Mouse (Mus musculus): Measurements from ENCODE around the gene Upf3b. TPM values are rescaled to one million over a fixed set of nuclear protein-coding genes. Genes with fewer than 3 reads are reported as not detected.

Upf3b gene
- polyA plus RNA-seq, 1 experiment, result 20.0 TPM

- no peaks in the 10 kb centered on the region for H3K4me1 ChIP-seq (ENCODE audit: control insufficient read depth, insufficient read depth, low read length)
- H3K27ac ChIP-seq (ENCODE audit: insufficient read depth, low read length), result no peak overlapping the region
- no peak for TF ChIP-seq POLR2A (IDR thresholded peaks at IDR 0.05; ENCODE audit: extremely low read depth, insufficient read depth, low read length)
- no peak for TF ChIP-seq CTCF (IDR thresholded peaks at IDR 0.05; ENCODE audit: extremely low read depth, insufficient read depth, low read length)
- H3K4me3 ChIP-seq (ENCODE audit: insufficient read depth, low read length), result no peak overlapping the region
Observed at GRCm38 (mm10) chrX:37110881-37111193, 715 bp upstream of the Upf3b start.

DNA sequence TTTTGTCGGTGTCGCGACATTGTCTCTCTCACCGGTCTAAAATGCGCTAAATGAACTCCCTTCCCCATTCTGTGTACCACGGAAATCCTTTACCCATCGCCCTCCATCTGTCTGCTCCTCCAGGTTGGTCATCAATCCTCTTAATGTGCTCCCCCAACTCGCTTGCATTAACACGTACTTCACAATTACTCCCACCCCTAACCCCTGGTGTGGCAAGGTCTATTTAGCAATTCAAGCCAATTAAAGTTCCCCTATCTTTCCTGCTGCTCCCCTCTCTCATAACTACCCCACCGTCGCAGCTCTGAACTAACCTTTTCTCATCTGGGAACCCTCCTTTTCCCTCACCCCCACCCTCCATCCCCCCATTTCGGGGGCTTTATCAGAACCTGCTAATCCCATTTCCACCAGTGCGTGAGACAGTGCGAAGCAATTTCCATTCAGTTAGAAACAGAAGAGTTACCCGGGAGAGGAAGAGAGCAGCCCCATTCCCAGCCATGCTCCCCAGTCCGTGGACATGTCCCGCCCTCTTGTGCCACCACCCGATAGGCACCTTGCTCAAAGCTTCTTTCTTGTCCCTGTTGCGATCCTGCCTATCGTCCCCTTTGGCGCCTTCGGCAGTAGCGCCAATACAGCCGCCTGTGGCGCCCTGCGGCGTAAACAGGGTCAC is 463 bp downstream of the Upf3b start:
- TF ChIP-seq CTCF (IDR thresholded peaks at IDR 0.05; ENCODE audit: extremely low read depth, insufficient read depth, low read length) (no peak), POLR2A (IDR thresholded peaks at IDR 0.05; ENCODE audit: extremely low read depth, insufficient read depth, low read length) (no peak)
- H3K27ac ChIP-seq (ENCODE audit: insufficient read depth, low read length), result peak overlapping the region; percentile 43; the same call in 1 of the 2 replicates

DNA sequence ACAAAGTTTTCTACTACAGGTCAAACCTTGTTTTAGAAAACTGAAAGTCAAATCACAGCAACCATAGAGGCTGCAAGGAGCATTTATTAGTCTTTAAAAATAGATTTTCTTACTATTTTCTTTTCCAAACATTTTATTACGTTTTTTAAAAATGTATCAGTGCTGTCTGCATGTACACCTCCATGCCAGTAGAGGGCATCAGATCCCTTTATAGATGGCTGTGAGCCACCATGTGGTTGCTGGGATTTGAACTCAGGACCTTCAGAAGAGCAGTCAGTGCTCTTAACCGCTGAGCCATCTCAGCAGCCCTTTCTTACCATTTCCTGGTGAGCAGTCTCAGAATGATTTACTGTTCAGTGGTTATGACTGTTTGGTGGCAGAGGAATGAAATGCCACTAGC is 6.3 kb downstream of the Upf3b start:
- no peak overlapping the region for H3K27ac ChIP-seq (ENCODE audit: insufficient read depth, low read length)
- H3K4me1 ChIP-seq (ENCODE audit: control insufficient read depth, insufficient read depth, low read length), result no peaks in the 10 kb centered on the region
- TF ChIP-seq CTCF (IDR thresholded peaks at IDR 0.05; ENCODE audit: extremely low read depth, insufficient read depth, low read length), result no peak
- H3K4me3 ChIP-seq (ENCODE audit: insufficient read depth, low read length), result no peak overlapping the region

More for the DNA sequence above, 463 bp downstream of the Upf3b start:
- no peaks in the 10 kb centered on the region for H3K4me1 ChIP-seq (ENCODE audit: control insufficient read depth, insufficient read depth, low read length)
- H3K4me3 ChIP-seq (ENCODE audit: insufficient read depth, low read length), result peak overlapping the region; percentile 92

GRCm38 (mm10) chrX:37098681-37099080 is 11.4 kb downstream of the Upf3b start:
- Histone ChIP-seq H3K4me1 (ENCODE audit: control insufficient read depth, insufficient read depth, low read length) (no peaks in the 10 kb centered on the region), H3K27ac (ENCODE audit: insufficient read depth, low read length) (no peak overlapping the region)

DNA sequence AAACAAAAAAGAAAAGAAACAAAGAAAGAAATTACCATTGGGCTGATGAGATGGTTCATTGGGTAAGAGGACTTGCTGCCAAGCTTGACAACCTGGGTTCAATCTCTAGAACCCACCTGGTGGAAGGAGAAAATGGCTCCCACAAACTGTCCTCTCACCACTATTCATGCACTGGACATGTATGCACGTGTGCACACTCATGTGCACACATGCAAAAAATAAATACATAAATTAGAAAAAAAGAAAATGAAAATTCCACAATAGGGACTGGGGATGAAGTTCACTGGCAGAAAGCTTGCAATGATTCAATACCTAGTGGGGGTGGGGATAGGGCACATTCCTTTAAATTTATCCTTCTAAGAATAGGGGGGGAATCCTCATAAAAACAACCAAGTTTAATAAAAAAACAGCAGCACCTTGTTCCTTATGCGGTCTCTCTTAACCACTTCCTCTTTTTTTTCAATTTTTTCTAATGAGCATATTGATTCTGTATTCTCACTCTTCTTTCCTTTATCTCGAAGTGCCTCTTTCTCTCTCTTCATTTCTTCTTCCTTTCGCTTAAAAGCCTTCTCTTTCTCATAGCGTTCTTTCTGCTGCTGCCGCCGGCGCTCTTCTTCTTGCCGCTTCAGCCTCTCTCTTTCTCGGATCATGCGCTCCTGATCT is 14.9 kb downstream of the Upf3b start:
- Histone ChIP-seq H3K4me1 (ENCODE audit: control insufficient read depth, insufficient read depth, low read length) (no peaks in the 10 kb centered on the region), H3K27ac (ENCODE audit: insufficient read depth, low read length) (no peak overlapping the region), H3K4me3 (ENCODE audit: insufficient read depth, low read length) (no peak overlapping the region)
- TF ChIP-seq CTCF (IDR thresholded peaks at IDR 0.05; ENCODE audit: extremely low read depth, insufficient read depth, low read length) (no peak), POLR2A (IDR thresholded peaks at IDR 0.05; ENCODE audit: extremely low read depth, insufficient read depth, low read length) (no peak)

More at GRCm38 (mm10) chrX:37098681-37099080, 11.4 kb downstream of the Upf3b start:
- no peak for TF ChIP-seq POLR2A (IDR thresholded peaks at IDR 0.05; ENCODE audit: extremely low read depth, insufficient read depth, low read length)
- no peak for TF ChIP-seq CTCF (IDR thresholded peaks at IDR 0.05; ENCODE audit: extremely low read depth, insufficient read depth, low read length)
- no peak overlapping the region for H3K4me3 ChIP-seq (ENCODE audit: insufficient read depth, low read length)

DNA sequence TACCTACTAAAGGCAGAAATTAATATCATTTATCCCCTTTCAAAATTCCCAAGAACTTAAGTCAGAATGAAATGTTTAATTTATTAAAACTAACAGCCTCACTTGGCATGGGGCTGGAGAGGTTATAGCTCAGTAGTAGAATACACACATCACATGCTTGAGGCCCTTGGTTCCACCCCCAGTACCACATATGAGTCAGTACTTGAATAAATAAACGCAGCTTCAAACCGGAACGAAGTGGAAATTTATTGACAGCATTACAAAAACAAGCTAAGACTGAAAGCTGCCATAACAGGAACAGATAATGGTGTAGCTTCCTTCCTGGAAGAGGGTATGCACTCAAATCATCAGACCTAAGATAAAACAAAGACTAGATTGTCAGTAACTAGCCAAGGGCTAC is 18.7 kb downstream of the Upf3b start:
- Histone ChIP-seq H3K4me3 (ENCODE audit: insufficient read depth, low read length) (no peak overlapping the region), H3K4me1 (ENCODE audit: control insufficient read depth, insufficient read depth, low read length) (no peaks in the 10 kb centered on the region), H3K27ac (ENCODE audit: insufficient read depth, low read length) (no peak overlapping the region)
- TF ChIP-seq CTCF (IDR thresholded peaks at IDR 0.05; ENCODE audit: extremely low read depth, insufficient read depth, low read length), result no peak
- no peak for TF ChIP-seq POLR2A (IDR thresholded peaks at IDR 0.05; ENCODE audit: extremely low read depth, insufficient read depth, low read length)

GRCm38 (mm10) chrX:37088778-37089177 is 21.3 kb downstream of the Upf3b start:
- Histone ChIP-seq H3K4me3 (ENCODE audit: insufficient read depth, low read length) (no peak overlapping the region), H3K4me1 (ENCODE audit: control insufficient read depth, insufficient read depth, low read length) (no peaks in the 10 kb centered on the region), H3K27ac (ENCODE audit: insufficient read depth, low read length) (no peak overlapping the region)
- TF ChIP-seq POLR2A (IDR thresholded peaks at IDR 0.05; ENCODE audit: extremely low read depth, insufficient read depth, low read length) (no peak), CTCF (IDR thresholded peaks at IDR 0.05; ENCODE audit: extremely low read depth, insufficient read depth, low read length) (no peak)

DNA sequence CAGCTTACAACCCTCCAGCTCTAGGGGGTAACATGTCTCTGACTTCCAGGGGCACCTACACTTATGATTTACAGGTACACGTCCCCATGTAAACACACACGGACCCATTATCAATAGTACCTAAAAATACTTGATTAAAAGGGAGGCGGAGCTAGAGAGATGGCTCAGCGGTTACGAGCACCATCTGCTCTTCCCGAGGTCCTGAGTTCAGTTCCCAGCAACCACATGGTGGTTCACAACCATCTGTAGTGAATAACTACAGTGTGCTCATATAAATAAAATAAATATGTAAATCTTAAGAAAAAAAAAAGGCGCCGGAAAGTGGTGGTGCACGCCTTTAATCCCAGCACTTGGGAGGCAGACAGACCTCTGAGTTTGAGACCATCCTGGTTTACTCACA is 24.5 kb downstream of the Upf3b start:
- H3K4me3 ChIP-seq (ENCODE audit: insufficient read depth, low read length), result peak overlapping the region; percentile 84
- TF ChIP-seq POLR2A (IDR thresholded peaks at IDR 0.05; ENCODE audit: extremely low read depth, insufficient read depth, low read length) (no peak), CTCF (IDR thresholded peaks at IDR 0.05; ENCODE audit: extremely low read depth, insufficient read depth, low read length) (no peak)

GRCm38 (mm10) chrX:37084927-37085660 is 25.0 kb downstream of the Upf3b start, which contains the start of gene Rpl39:
Gene Rpl39 (minus strand): TSS chrX:37085402.
- Histone ChIP-seq H3K4me3 (ENCODE audit: insufficient read depth, low read length) (peak within 1 kb of the TSS; percentile 84), H3K4me1 (ENCODE audit: control insufficient read depth, insufficient read depth, low read length) (no peaks in the 10 kb centered on the region), H3K27ac (ENCODE audit: insufficient read depth, low read length) (peak within 1 kb of the TSS; percentile 91)
- peak; percentile 91 for TF ChIP-seq POLR2A (IDR thresholded peaks at IDR 0.05; ENCODE audit: extremely low read depth, insufficient read depth, low read length)
- no peak for TF ChIP-seq CTCF (IDR thresholded peaks at IDR 0.05; ENCODE audit: extremely low read depth, insufficient read depth, low read length)

More for the DNA sequence above, 24.5 kb downstream of the Upf3b start:
- Histone ChIP-seq H3K4me1 (ENCODE audit: control insufficient read depth, insufficient read depth, low read length) (no peaks in the 10 kb centered on the region), H3K27ac (ENCODE audit: insufficient read depth, low read length) (no peak overlapping the region)
